Mouse (Mus musculus) kidney, adult 9 months (tissue): Measurements from ENCODE around the gene BC005624.
"Not testable (repeated sequence)": the region's sequence is repeated elsewhere in the genome, so short reads cannot be mapped to it uniquely, and the experiment has no call there.

Source experiments
- DNase-seq: peaks from one replicate; pipeline ENCODE4 v3.0.0; 2022

Gene BC005624

GRCm38 (mm10) chr2:30967352-30968327 is 14.4 kb downstream of the BC005624 start, which contains the start of gene Tor1a:
Tor1a (minus strand) TSS chr2:30967933.
- DNase-seq: peak; percentile 91

GRCm38 (mm10) chr2:30966826-30967225 is 15.2 kb downstream of the BC005624 start:
- no peak for DNase-seq

- DNase-seq: no peak
These were observed 16.4 kb downstream of the BC005624 start for GRCm38 (mm10) chr2:30965627-30966026.

GRCm38 (mm10) chr2:30962570-30963254 is 19.3 kb downstream of the BC005624 start:
- no peak for DNase-seq

GRCm38 (mm10) chr2:30959856-30960255 is 22.1 kb downstream of the BC005624 start:
- no peak for DNase-seq

GRCm38 (mm10) chr2:30958726-30959125 is 23.3 kb downstream of the BC005624 start:
- peak; percentile 92 for DNase-seq

GRCm38 (mm10) chr2:30957511-30957910 is 24.5 kb downstream of the BC005624 start:
- no peak for DNase-seq

GRCm38 (mm10) chr2:30954797-30955196 is 27.2 kb downstream of the BC005624 start:
- no peak for DNase-seq

- DNase-seq: peak; percentile 88
These were observed 29.0 kb downstream of the BC005624 start, which contains the start of gene Tor1b for GRCm38 (mm10) chr2:30952824-30953490. Tor1b (plus strand) TSS chr2:30952959.

GRCm38 (mm10) chr2:30952457-30952823 is 29.6 kb downstream of the BC005624 start:
- no peak for DNase-seq

GRCm38 (mm10) chr2:30942603-30943011 is 39.4 kb downstream of the BC005624 start:
- peak; percentile 78 for DNase-seq

GRCm38 (mm10) chr2:30942116-30942515 is 39.9 kb downstream of the BC005624 start:
- DNase-seq: not testable (repeated sequence)

GRCm38 (mm10) chr2:30941586-30941985 is 40.4 kb downstream of the BC005624 start:
- DNase-seq: no peak

GRCm38 (mm10) chr2:30938574-30938991 is 43.4 kb downstream of the BC005624 start:
- DNase-seq: no peak

GRCm38 (mm10) chr2:30937731-30938130 is 44.3 kb downstream of the BC005624 start:
- DNase-seq: no peak

- no peak for DNase-seq
These were observed 45.2 kb downstream of the BC005624 start for GRCm38 (mm10) chr2:30936808-30937207.

GRCm38 (mm10) chr2:30933917-30934450 is 48.0 kb downstream of the BC005624 start:
- DNase-seq: peak; percentile 82

GRCm38 (mm10) chr2:30933032-30933431 is 49.0 kb downstream of the BC005624 start:
- no peak for DNase-seq

- no peak for DNase-seq
These were observed 50.1 kb downstream of the BC005624 start for GRCm38 (mm10) chr2:30931922-30932321.

GRCm38 (mm10) chr2:30930846-30931245 is 51.2 kb downstream of the BC005624 start:
- DNase-seq: not testable (repeated sequence)

GRCm38 (mm10) chr2:30929483-30930045 is 52.4 kb downstream of the BC005624 start, which contains the start of gene Ptges:
Ptges (minus strand) TSS chr2:30929863.
- peak; percentile 67 for DNase-seq

- no peak for DNase-seq
These were observed 53.0 kb downstream of the BC005624 start for GRCm38 (mm10) chr2:30928893-30929482.
